In genomic region chr7:139156341-139157058, GRCm38 (mm10) we compare ENCODE assay signal across 11 mouse cellular contexts. TPM values are rescaled to one million over a fixed set of nuclear protein-coding genes. Genes with fewer than 3 reads are reported as not detected.
DNase-seq lines count a peak whose midpoint lies in the region; ATAC-seq and TF ChIP-seq lines count a peak whose summit lies in the region.
"Had no signal": no experiment of that assay in that cellular context is flagged by ENCODE, and none has a peak within 500 bp of the region (broad histone marks: within the 10 kb centered on the region; RNA-seq: fewer than 3 reads in every experiment).

No protein-coding gene starts in this region.

- peak; percentile 29; the same call in 1 of the 2 replicates for ATAC-seq in liver, postnatal 0 days

- no peak overlapping the region for H3K4me2 ChIP-seq in liver, postnatal 0 days (ENCODE audit: low read depth, low read length)
- H3K4me2 ChIP-seq: limb, embryonic 13.5 days; neural tube, embryonic 13.5 days had no signal

- DNase-seq in 3134 (ENCODE audit: extremely low read depth, insufficient read length, low spot score) (peak; percentile 15), A20 (ENCODE audit: low read depth, low spot score) (peak; percentile 18), adipocyte (ENCODE audit: low spot score) (no peak)
- peak; percentile 11 to 20 for DNase-seq in heart, postnatal 36 days
- DNase-seq in liver, postnatal 0 days, result no peak
- DNase-seq in cerebellum, adult 9-10 months, result no peak
- DNase-seq in right cerebral cortex, postnatal 14 days, result no peak
- DNase-seq in cerebellum, postnatal 25 days, result no peak
- DNase-seq: adrenal gland, adult 2 months had no signal

- H3K27ac ChIP-seq in liver, postnatal 0 days (ENCODE audit: low read depth), result no peak overlapping the region
- H3K27ac ChIP-seq: limb, embryonic 13.5 days; neural tube, embryonic 13.5 days had no signal

- H3K4me3 ChIP-seq in liver, postnatal 0 days (ENCODE audit: low read depth, low read length), result no peak overlapping the region
- H3K4me3 ChIP-seq: limb, embryonic 13.5 days; neural tube, embryonic 13.5 days had no signal

- no peak for TF ChIP-seq CTCF in liver, postnatal 0 days (IDR thresholded peaks at IDR 0.05; ENCODE audit: low read depth)

- 54% methylated on average over 10 of the region's 10 CpGs for WGBS in liver, postnatal 0 days (ENCODE audit: insufficient replicate concordance)

- H3K27me3 ChIP-seq in liver, postnatal 0 days (ENCODE audit: insufficient read depth, low read length), result no peaks in the 10 kb centered on the region
- H3K27me3 ChIP-seq: neural tube, embryonic 13.5 days had no signal

- intact Hi-C loops in heart, postnatal 36 days (cut with DNase I), result loop anchor here (5.0 kb wide), 1 partner anchor 41 kb away; no protein-coding TSS in a partner anchor

- no peaks in the 10 kb centered on the region for H3K9me3 ChIP-seq in liver, postnatal 0 days (ENCODE audit: low read length)
- H3K9me3 ChIP-seq: limb, embryonic 13.5 days; neural tube, embryonic 13.5 days had no signal

- H3K4me1 ChIP-seq in liver, postnatal 0 days (ENCODE audit: insufficient read depth), result no peaks in the 10 kb centered on the region
- H3K4me1 ChIP-seq: limb, embryonic 13.5 days had no signal

- H3K36me3 ChIP-seq in liver, postnatal 0 days (replicated peaks; ENCODE audit: insufficient read depth, low read length), result no peaks in the 10 kb centered on the region
- H3K36me3 ChIP-seq: limb, embryonic 13.5 days; neural tube, embryonic 13.5 days had no signal

- no peak overlapping the region for H3K9ac ChIP-seq in liver, postnatal 0 days (replicated peaks)
- H3K9ac ChIP-seq: limb, embryonic 13.5 days; neural tube, embryonic 13.5 days had no signal

- no peak for TF ChIP-seq EP300 in liver, postnatal 0 days (IDR thresholded peaks at IDR 0.05; ENCODE audit: low read depth)

RNA-seq across cellular contexts. Expression of gene Lrrc27, which starts 56.3 kb away (rescaled TPM):
- 10 to 100 TPM; 17.0 to 22.3 TPM for total RNA-seq in heart, postnatal 36 days (2021)
- 0.43 and 0.78 TPM in 2 replicates for polyA plus RNA-seq in liver, postnatal 0 days (2015; fragmentation: Nextera tagmentation; extraction: Ambion mirVana)

RNA-seq across cellular contexts. Expression of gene Stk32c, which starts 56.6 kb away (rescaled TPM):
- under 1 TPM; 0.60 to 0.86 TPM for total RNA-seq in heart, postnatal 36 days (2021)
- polyA plus RNA-seq in liver, postnatal 0 days (2015; fragmentation: Nextera tagmentation; extraction: Ambion mirVana), result not detected in 2 replicates

Comparison
In these comparisons a context has a peak if more than half of its experiments do, and no peak if none do; other contexts are left out.
1. DNase-seq: peak in 3134 (single experiment), A20 (single experiment) and heart, postnatal 36 days (2 of 2); none in liver, postnatal 0 days (single experiment), cerebellum, adult 9-10 months (single experiment), adipocyte (single experiment), right cerebral cortex, postnatal 14 days (single experiment) and cerebellum, postnatal 25 days (0 of 2).